Comparison of ENCODE assay signal across 23 mouse cellular contexts in genomic region chr1:108592720-108593422, GRCm38 (mm10).
"Had no signal": no experiment of that assay in that cellular context is flagged by ENCODE, and none has a peak within 500 bp of the region (broad histone marks: within the 10 kb centered on the region; RNA-seq: fewer than 3 reads in every experiment).

No protein-coding gene starts in this region.

- H3K9me3 ChIP-seq: hindbrain, embryonic 13.5 days; hindbrain, embryonic 15.5 days; limb, embryonic 10.5 days; liver, embryonic 13.5 days; liver, embryonic 15.5 days had no signal

- H3K4me3 ChIP-seq: heart, embryonic 10.5 days; heart, embryonic 12.5 days; hindbrain, embryonic 13.5 days; hindbrain, embryonic 15.5 days; left cerebral cortex, adult 2 months; limb, embryonic 10.5 days; limb, embryonic 12.5 days; liver, embryonic 13.5 days; liver, embryonic 15.5 days had no signal

- H3K4me2 ChIP-seq: heart, embryonic 12.5 days; hindbrain, embryonic 13.5 days; hindbrain, embryonic 15.5 days; limb, embryonic 12.5 days; liver, embryonic 11.5 days; liver, embryonic 13.5 days; liver, embryonic 15.5 days had no signal

- H3K27me3 ChIP-seq: heart, embryonic 12.5 days; hindbrain, embryonic 13.5 days; hindbrain, embryonic 15.5 days; limb, embryonic 12.5 days; liver, embryonic 13.5 days; liver, embryonic 15.5 days had no signal

- H3K27ac ChIP-seq: heart, embryonic 10.5 days; hindbrain, embryonic 13.5 days; hindbrain, embryonic 15.5 days; hindbrain, postnatal 0 days; left cerebral cortex, adult 2 months; limb, embryonic 10.5 days; limb, embryonic 12.5 days; liver, embryonic 13.5 days; liver, embryonic 15.5 days had no signal

- H3K36me3 ChIP-seq: heart, embryonic 10.5 days; heart, embryonic 12.5 days; hindbrain, embryonic 13.5 days; hindbrain, embryonic 15.5 days; limb, embryonic 10.5 days; limb, embryonic 12.5 days; liver, embryonic 13.5 days; liver, embryonic 15.5 days had no signal

- DNase-seq: gastrocnemius, postnatal 10 days; gastrocnemius, postnatal 25 days; heart, adult 18-20 months; heart, postnatal 10 days; heart, postnatal 36 days; kidney, adult 11 months; kidney, adult 2 months; kidney, postnatal 10 days; kidney, postnatal 25 days; layer of hippocampus, adult 9-11 months; liver; liver, embryonic 13.5 days; liver, postnatal 0 days had no signal

- H3K9ac ChIP-seq: heart, embryonic 12.5 days; hindbrain, embryonic 13.5 days; hindbrain, embryonic 15.5 days; limb, embryonic 12.5 days; liver, embryonic 13.5 days; liver, embryonic 15.5 days; liver, postnatal 0 days had no signal

- H3K4me1 ChIP-seq: heart, embryonic 10.5 days; heart, embryonic 12.5 days; hindbrain, embryonic 13.5 days; hindbrain, embryonic 15.5 days; limb, embryonic 10.5 days; limb, embryonic 12.5 days; liver, embryonic 13.5 days; liver, embryonic 15.5 days had no signal

- ATAC-seq: hindbrain, postnatal 0 days; liver, postnatal 0 days had no signal
